Mouse (Mus musculus) heart, embryonic 14.5 days (tissue): ENCODE results near the gene Olfr640. TPM values are rescaled to one million over a fixed set of nuclear protein-coding genes. Genes with fewer than 3 reads are reported as not detected.

ENCODE experiments used
- ATAC-seq: fragments of 200-750 bp; cut with Nextera tagmentation; 2 replicates; pipeline ENCODE4 v1.8.0; 2017; ENCODE audit warnings: low read depth, moderate TSS enrichment; ENCODE audit not compliant: insufficient number of reproducible peaks, insufficient read depth, low FRiP score
- H3K27ac ChIP-seq, 2 experiments: fragments of 200-500 bp in 1 of 2; fragments of 300-500 bp in 1 of 2; sonication (generic) in 1 of 2; replicated peaks in 1 of 2; 2 replicates each; pipeline ENCODE4 v1.5.1; 2012 to 2014; ENCODE audit warnings: low read depth in 2 of 2, low read length in 2 of 2, control low read depth in 1 of 2, mild to moderate bottlenecking in 1 of 2, mixed read lengths in 1 of 2; ENCODE audit not compliant: control insufficient read depth in 1 of 2, insufficient read depth in 1 of 2
- H3K27me3 ChIP-seq: fragments of 300-500 bp; sonication (generic); 2 replicates; pipeline ENCODE4 v1.6.1; 2014; ENCODE audit warnings: mild to moderate bottlenecking, low read length, control low read depth; ENCODE audit not compliant: control insufficient read depth, insufficient read depth
- H3K36me3 ChIP-seq: fragments of 300-500 bp; sonication (generic); 2 replicates; pipeline ENCODE4 v1.6.1; 2014; ENCODE audit warnings: mild to moderate bottlenecking, control low read depth, low read length, mixed read lengths; ENCODE audit not compliant: control insufficient read depth, insufficient read depth
- H3K4me1 ChIP-seq, 2 experiments: fragments of 200-500 bp in 1 of 2; fragments of 300-500 bp in 1 of 2; sonication (generic) in 1 of 2; 2 replicates each; pipeline ENCODE4 v1.6.1; 2012 to 2014; ENCODE audit warnings: low read length in 2 of 2, control low read depth in 1 of 2, mixed read lengths in 1 of 2; ENCODE audit not compliant: control insufficient read depth in 2 of 2, insufficient read depth in 2 of 2
- H3K4me2 ChIP-seq: fragments of 300-500 bp; sonication (generic); 2 replicates; pipeline ENCODE4 v1.6.1; 2014; ENCODE audit warnings: mild to moderate bottlenecking, low read length
- H3K4me3 ChIP-seq, 2 experiments: fragments of 200-500 bp in 1 of 2; fragments of 300-500 bp in 1 of 2; sonication (generic) in 1 of 2; 2 replicates each; pipeline ENCODE4 v1.5.1; 2012 to 2014; ENCODE audit warnings: low read length in 2 of 2, mild to moderate bottlenecking in 2 of 2, control low read depth in 1 of 2, low read depth in 1 of 2, moderate library complexity in 1 of 2; ENCODE audit not compliant: control insufficient read depth in 1 of 2, insufficient read depth in 1 of 2
- H3K9ac ChIP-seq: fragments of 300-500 bp; sonication (generic); 2 replicates; pipeline ENCODE4 v1.6.1; 2014; ENCODE audit warnings: mild to moderate bottlenecking, low read length
- H3K9me3 ChIP-seq: fragments of 300-500 bp; sonication (generic); 2 replicates; pipeline ENCODE4 v1.6.1; 2016; ENCODE audit warnings: low read length, control low read depth; ENCODE audit not compliant: control insufficient read depth
- WGBS: fragments of 180-500 bp; shearing (Covaris S2); extraction: QIAGEN DNeasy Blood & Tissue Kit; methylation state at CpG from one replicate; pipeline ENCODE4 v1.1.7; 2014; 5-methylcytosine and 5-hydroxymethylcytosine counted together
- polyA plus RNA-seq: library from polyadenylated mRNA; unstranded; fragments of >200 nt; fragmentation: Nextera tagmentation; extraction: Ambion mirVana; gene quantifications from 2 replicates; pipeline ENCODE4 v1.2.1, GENCODE M21; 2014

The Olfr640 gene
- polyA plus RNA-seq: not detected in 2 replicates

DNA sequence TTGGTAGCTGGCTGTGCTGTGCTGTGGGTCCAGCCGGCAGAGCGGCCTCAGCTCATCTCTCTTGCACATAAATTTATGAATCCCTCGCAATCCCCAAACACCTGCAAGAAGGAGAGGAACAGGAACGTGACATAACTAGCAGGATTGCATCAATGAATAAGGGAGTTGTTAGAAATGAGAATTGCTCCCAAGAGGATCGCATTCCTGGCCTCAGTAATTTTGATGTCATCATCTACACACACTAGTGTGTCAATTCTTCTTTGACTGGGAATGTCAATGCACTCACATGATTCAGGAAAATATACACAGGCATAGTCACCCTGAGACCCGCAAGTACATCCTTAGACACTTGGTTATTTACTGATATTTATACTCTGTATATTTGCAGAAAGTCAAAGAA lies at the start of gene Olfr640:
Gene Olfr640 (minus strand): TSS at position 101 of the 400 bp plus-strand sequence.
- no peak within 1 kb of the TSS for H3K27ac ChIP-seq
- H3K36me3 ChIP-seq: no peaks in the 10 kb centered on the region
- no peak for ATAC-seq
- H3K27me3 ChIP-seq: no peaks in the 10 kb centered on the region
- no peaks in the 10 kb centered on the region for H3K9me3 ChIP-seq
- H3K4me1 ChIP-seq: no peaks in the 10 kb centered on the region
- 71% methylated on average over 6 of the region's 6 CpGs for WGBS
- H3K4me3 ChIP-seq: no peak within 1 kb of the TSS
- H3K4me2 ChIP-seq: no peak within 1 kb of the TSS
- H3K9ac ChIP-seq: no peak within 1 kb of the TSS

DNA sequence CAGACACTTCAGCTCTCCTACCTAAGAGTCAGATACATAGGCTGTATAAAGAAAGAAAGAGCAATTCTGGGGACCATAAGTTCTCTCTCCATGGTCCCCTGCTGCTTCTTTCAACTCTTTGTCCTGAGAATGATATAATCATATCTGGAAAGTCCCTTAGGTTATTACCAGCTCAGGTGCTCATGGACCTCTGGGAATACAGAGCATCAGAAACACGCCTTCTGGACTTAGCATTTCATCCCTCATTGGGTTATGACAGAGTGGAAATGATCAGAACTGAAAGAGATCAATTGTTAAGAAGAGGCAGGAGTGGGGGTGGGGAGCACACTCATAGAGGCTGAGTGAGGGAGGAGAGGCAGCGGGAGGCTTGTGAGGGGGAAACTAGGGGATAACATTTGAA lies 46.4 kb upstream of the Olfr640 start, which contains the start of gene Olfr644:
Gene Olfr644 (minus strand): TSS at position 101 of the 400 bp plus-strand sequence.
- Histone ChIP-seq H3K36me3 (no peaks in the 10 kb centered on the region), H3K9me3 (no peaks in the 10 kb centered on the region), H3K4me1 (no peaks in the 10 kb centered on the region), H3K27ac (no peak within 1 kb of the TSS), H3K27me3 (no peaks in the 10 kb centered on the region), H3K4me3 (no peak within 1 kb of the TSS), H3K4me2 (no peak within 1 kb of the TSS), H3K9ac (no peak within 1 kb of the TSS)
- WGBS: 55% methylated on average over 2 of the region's 2 CpGs
- no peak for ATAC-seq

DNA sequence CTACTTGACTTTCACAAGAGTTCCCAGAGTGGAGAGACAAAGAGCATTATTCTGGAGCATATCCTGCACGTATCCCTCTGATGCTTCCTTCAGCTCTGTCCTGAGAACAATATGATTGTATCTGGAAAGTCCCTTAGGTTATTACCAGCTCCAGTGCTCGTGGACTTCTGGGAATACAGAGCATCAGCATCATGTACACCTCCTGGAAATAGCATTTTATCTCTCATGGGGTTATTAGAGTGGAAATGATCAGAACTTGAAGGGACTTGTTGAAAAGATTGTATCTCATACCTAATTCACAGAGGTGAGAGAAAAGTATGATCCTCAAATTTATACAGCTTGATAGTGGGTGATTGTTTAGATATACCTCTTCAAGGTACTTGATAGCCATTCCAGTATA lies 36.0 kb upstream of the Olfr640 start, which contains the start of gene 4930516K23Rik:
Gene 4930516K23Rik (minus strand): TSS at position 101 of the 400 bp plus-strand sequence.
- Histone ChIP-seq H3K27ac (no peak within 1 kb of the TSS), H3K9me3 (no peaks in the 10 kb centered on the region), H3K4me2 (no peak within 1 kb of the TSS), H3K27me3 (no peaks in the 10 kb centered on the region), H3K36me3 (no peaks in the 10 kb centered on the region), H3K4me1 (no peaks in the 10 kb centered on the region), H3K9ac (no peak within 1 kb of the TSS), H3K4me3 (no peak within 1 kb of the TSS)
- ATAC-seq: no peak
- WGBS: 42% methylated on average over 2 of the region's 2 CpGs

DNA sequence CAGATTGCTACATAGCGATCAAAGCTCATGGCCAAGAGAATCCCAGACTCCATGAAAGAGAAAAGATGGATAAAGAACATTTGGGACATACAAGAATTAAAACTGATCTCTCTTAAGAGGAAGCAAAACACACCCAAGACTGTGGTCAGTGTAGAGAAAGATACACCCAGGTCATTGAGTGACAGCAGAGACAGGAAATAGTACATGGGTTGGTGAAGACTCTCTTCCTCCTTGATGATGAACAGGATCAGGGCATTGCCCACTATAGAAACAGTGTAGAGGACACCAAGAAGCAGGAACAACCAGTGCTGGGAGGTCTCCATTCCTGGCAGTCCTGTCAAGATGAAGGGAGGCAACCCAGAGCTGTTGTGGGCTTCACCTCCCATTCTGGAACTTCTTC lies 33.8 kb upstream of the Olfr640 start:
- ATAC-seq: no peak
- 73% methylated on average over 1 of the region's 1 CpGs for WGBS
- Histone ChIP-seq H3K4me2 (no peak overlapping the region), H3K9ac (no peak overlapping the region), H3K36me3 (no peaks in the 10 kb centered on the region), H3K9me3 (no peaks in the 10 kb centered on the region), H3K27ac (no peak overlapping the region), H3K27me3 (no peaks in the 10 kb centered on the region), H3K4me1 (no peaks in the 10 kb centered on the region), H3K4me3 (no peak overlapping the region)

DNA sequence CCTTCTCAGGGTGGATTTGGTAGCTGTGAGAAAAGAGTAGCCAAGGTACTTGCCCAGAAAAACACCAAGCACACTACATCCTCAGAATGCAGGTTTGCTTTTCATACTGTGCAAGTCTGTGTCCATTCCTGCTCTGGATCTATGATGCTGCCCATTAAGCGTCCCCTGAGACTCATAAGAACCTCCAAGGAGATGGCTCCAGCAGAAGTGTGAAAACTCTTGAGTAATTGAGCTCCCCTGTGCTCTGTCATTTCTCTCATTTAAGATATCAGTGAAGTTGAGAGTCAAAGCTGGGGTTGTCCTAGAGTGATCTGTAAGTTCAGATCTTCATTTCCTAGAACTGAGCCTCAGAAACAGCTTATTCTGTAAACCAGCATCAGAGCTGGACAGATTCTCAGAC lies 27.2 kb upstream of the Olfr640 start, which contains the start of gene Olfr642:
Gene Olfr642 (minus strand): TSS at position 101 of the 400 bp plus-strand sequence.
- ATAC-seq: no peak
- Histone ChIP-seq H3K27ac (no peak within 1 kb of the TSS), H3K9me3 (no peaks in the 10 kb centered on the region), H3K4me3 (no peak within 1 kb of the TSS), H3K27me3 (no peaks in the 10 kb centered on the region), H3K4me1 (no peaks in the 10 kb centered on the region), H3K4me2 (no peak within 1 kb of the TSS), H3K9ac (no peak within 1 kb of the TSS), H3K36me3 (no peaks in the 10 kb centered on the region)
- WGBS: 59% methylated on average over 1 of the region's 1 CpGs

DNA sequence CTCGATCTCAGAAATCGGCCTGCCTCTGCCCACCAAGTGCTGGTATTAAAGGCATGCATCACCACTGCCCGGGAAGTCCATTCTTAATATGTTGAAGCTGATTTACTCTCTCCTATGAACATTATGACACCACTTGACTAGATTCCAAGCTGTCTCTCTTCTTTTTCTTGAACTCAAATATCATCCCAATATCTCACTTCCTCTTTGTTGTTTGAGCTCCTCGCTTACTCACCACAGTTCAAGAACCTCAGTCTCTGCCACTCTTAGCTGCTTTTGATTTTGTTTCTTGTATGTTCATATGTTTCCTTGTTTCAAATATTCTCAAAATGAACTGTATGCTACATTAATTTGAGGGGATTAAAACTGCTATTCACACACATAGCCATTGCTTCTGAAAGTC lies 25.4 kb upstream of the Olfr640 start:
- 82% methylated on average over 4 of the region's 4 CpGs for WGBS
- no peaks in the 10 kb centered on the region for H3K27me3 ChIP-seq

DNA sequence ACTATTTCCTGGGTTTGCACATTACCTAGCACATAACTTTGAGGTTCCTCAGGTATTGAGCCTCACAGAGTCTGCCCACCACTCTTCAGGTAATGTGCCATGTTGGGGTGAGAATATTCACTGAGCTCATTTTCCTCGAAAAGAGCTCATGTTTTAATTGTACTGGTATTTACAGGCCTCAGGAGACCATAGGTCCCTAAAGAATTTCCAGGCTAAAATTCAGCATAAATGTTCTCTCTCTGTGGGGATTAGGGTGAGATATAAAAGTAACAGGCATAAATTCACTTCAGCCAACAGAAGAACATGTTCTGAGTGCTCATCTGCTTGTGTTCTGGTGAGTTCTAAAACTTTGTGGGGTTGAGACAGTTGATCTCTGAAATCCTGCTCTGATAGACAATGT lies 9.8 kb upstream of the Olfr640 start, which contains the start of gene Olfr641:
Gene Olfr641 (plus strand): TSS at position 301 of the 400 bp plus-strand sequence.
- Histone ChIP-seq H3K4me1 (no peaks in the 10 kb centered on the region), H3K36me3 (no peaks in the 10 kb centered on the region), H3K27me3 (no peaks in the 10 kb centered on the region), H3K9ac (no peak within 1 kb of the TSS), H3K27ac (no peak within 1 kb of the TSS), H3K4me3 (no peak within 1 kb of the TSS), H3K4me2 (no peak within 1 kb of the TSS), H3K9me3 (no peaks in the 10 kb centered on the region)
- 60% methylated on average over 1 of the region's 1 CpGs for WGBS
- no peak for ATAC-seq

More for the DNA sequence above, 25.4 kb upstream of the Olfr640 start:
- H3K36me3 ChIP-seq: no peaks in the 10 kb centered on the region
- H3K9ac ChIP-seq: no peak overlapping the region
- H3K4me3 ChIP-seq: no peak overlapping the region
- no peak overlapping the region for H3K27ac ChIP-seq
- no peaks in the 10 kb centered on the region for H3K9me3 ChIP-seq
- no peaks in the 10 kb centered on the region for H3K4me1 ChIP-seq
- no peak overlapping the region for H3K4me2 ChIP-seq
- ATAC-seq: no peak

DNA sequence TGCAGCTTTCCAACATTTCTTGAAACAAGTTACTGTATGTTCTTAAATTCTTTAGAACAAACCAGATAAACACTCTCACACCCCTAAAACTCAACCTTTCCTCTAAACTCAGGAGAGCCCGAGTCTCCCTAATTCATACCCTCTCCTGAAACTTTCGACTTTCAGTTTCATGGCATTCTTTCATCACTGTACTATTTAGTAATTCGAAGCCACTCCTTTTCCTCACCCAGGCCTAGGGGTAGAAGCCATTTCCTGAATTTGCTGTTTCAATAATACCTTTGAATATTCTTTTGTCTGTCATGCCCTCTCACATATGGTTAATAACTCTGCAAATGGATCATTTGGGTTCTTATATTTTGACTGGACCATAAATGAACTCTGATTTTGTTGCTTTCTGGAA lies 1.6 kb upstream of the Olfr640 start:
- 75% methylated on average over 3 of the region's 3 CpGs for WGBS
- H3K36me3 ChIP-seq: no peaks in the 10 kb centered on the region

More for the DNA sequence above, 1.6 kb upstream of the Olfr640 start:
- Histone ChIP-seq H3K4me2 (no peak overlapping the region), H3K4me3 (no peak overlapping the region), H3K27ac (no peak overlapping the region), H3K27me3 (no peaks in the 10 kb centered on the region), H3K9ac (no peak overlapping the region), H3K4me1 (no peaks in the 10 kb centered on the region), H3K9me3 (no peaks in the 10 kb centered on the region)
- ATAC-seq: no peak
